Mouse (Mus musculus) lung, embryonic 16.5 days (tissue): ENCODE measurements at regions not wholly inside any gene's neighbourhood (a gene's known extent, or its start where the extent isn't known, plus 50 kb on each side); places are given as distances from the start of the nearest gene placed in this dataset.

Source experiments
- ATAC-seq: fragments of 200-750 bp; cut with Nextera tagmentation; 2 replicates; pipeline ENCODE4 v1.8.0; 2017; ENCODE audit warnings: low read depth, mild to moderate bottlenecking, moderate library complexity
- H3K27ac ChIP-seq: fragments of 300-500 bp; sonication (generic); 2 replicates; pipeline ENCODE4 v1.5.1; 2014; ENCODE audit warnings: mild to moderate bottlenecking, control low read depth, low read length
- H3K27me3 ChIP-seq: fragments of 300-500 bp; sonication (generic); 2 replicates; pipeline ENCODE4 v1.6.1; 2014; ENCODE audit warnings: low read depth, low read length, mixed read lengths; ENCODE audit not compliant: control insufficient read depth, insufficient read depth
- H3K36me3 ChIP-seq: fragments of 300-500 bp; sonication (generic); 2 replicates; pipeline ENCODE4 v1.6.1; 2014; ENCODE audit warnings: low read length; ENCODE audit not compliant: control insufficient read depth, insufficient read depth
- H3K4me1 ChIP-seq: fragments of 300-500 bp; sonication (generic); replicated peaks from 2 replicates; pipeline ENCODE4 v1.6.1; 2014; ENCODE audit warnings: low read length, mixed read lengths; ENCODE audit not compliant: control insufficient read depth, insufficient read depth
- H3K4me2 ChIP-seq: fragments of 300-500 bp; sonication (generic); 2 replicates; pipeline ENCODE4 v1.6.1; 2014; ENCODE audit warnings: low read depth, low read length, control low read depth
- H3K4me3 ChIP-seq: fragments of 300-500 bp; sonication (generic); 2 replicates; pipeline ENCODE4 v1.5.1; 2014; ENCODE audit warnings: mild to moderate bottlenecking, low read length, control low read depth
- H3K9ac ChIP-seq: fragments of 300-500 bp; sonication (generic); 2 replicates; pipeline ENCODE4 v1.6.1; 2014; ENCODE audit warnings: low read length, control low read depth
- H3K9me3 ChIP-seq: fragments of 300-500 bp; sonication (generic); 2 replicates; pipeline ENCODE4 v1.6.1; 2016; ENCODE audit warnings: low read length; ENCODE audit not compliant: control insufficient read depth
- WGBS: fragments of 180-500 bp; shearing (Covaris S2); extraction: QIAGEN DNeasy Blood & Tissue Kit; methylation state at CpG from one replicate; pipeline ENCODE4 v1.1.7; 2014; 5-methylcytosine and 5-hydroxymethylcytosine counted together

DNA sequence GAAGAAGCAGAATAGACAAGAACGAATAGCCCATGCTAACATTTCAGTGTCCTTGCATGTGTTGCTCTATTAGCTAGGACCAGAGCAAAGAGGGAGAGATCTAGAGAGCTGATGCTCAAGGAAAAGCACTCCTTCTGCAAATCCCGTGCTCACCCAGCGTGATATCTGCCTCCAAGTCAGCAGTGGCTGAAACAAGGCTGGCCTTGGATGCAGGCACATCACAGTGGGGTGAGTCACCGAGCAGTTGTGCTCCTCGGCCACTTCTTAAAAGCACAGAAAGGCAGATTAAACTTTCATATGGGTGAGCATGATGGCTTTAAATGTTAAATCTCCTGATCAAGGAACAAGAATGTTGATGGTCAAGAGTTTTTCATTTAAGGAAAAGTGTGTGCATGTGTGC lies 82.3 kb upstream of the Htr2a start:
- no peak overlapping the region for H3K9ac ChIP-seq
- ATAC-seq: no peak
- H3K4me3 ChIP-seq: no peak overlapping the region
- H3K4me2 ChIP-seq: no peak overlapping the region
- WGBS: 53% methylated on average over 5 of the region's 5 CpGs
- H3K27me3 ChIP-seq: no peaks in the 10 kb centered on the region
- no peak overlapping the region for H3K27ac ChIP-seq
- no peaks in the 10 kb centered on the region for H3K36me3 ChIP-seq
- no peaks in the 10 kb centered on the region for H3K9me3 ChIP-seq
- no peaks in the 10 kb centered on the region for H3K4me1 ChIP-seq
